Mouse (Mus musculus): ENCODE measurements around the gene Pdzrn4. TPM values are rescaled to one million over a fixed set of nuclear protein-coding genes. Genes with fewer than 3 reads are reported as not detected.
A peak's percentile ranks its signal among the peaks of the same experiment; 100 is the strongest.
"Not testable (repeated sequence)": the region's sequence is repeated elsewhere in the genome, so short reads cannot be mapped to it uniquely, and the experiment has no call there.

Gene Pdzrn4
- 1.3 and 2.1 TPM in 2 replicates for polyA plus RNA-seq (2015; fragmentation: Nextera tagmentation; extraction: Ambion mirVana)

- H3K36me3 ChIP-seq (ENCODE audit: control insufficient read depth, insufficient read depth), result no peaks in the 10 kb centered on the region
- peak; percentile 63 for ATAC-seq (replicated peaks; ENCODE audit: extremely low read depth, insufficient read depth, low FRiP score)
- H3K4me1 ChIP-seq (ENCODE audit: control insufficient read depth, insufficient read depth, low read length), result 0 out of 2 replicates have a peak, but pooled peaks cover 3% of the 10 kb centered on the region
- H3K27ac ChIP-seq (ENCODE audit: low read length), result no peak within 1 kb of the TSS
- 2% methylated on average over 65 of the region's 65 CpGs for WGBS
- peaks cover 2% of the 10 kb centered on the region; the same call in 1 of the 2 replicates for H3K9me3 ChIP-seq (replicated peaks; ENCODE audit: control insufficient read depth, low read length)
- H3K27me3 ChIP-seq (ENCODE audit: control insufficient read depth, insufficient read depth, low read length), result peaks cover 17% of the 10 kb centered on the region
- peak within 1 kb of the TSS; percentile 55 for H3K4me3 ChIP-seq (ENCODE audit: low read length)
- H3K4me2 ChIP-seq (ENCODE audit: low read depth, low read length), result peak within 1 kb of the TSS; percentile 77
- H3K9ac ChIP-seq (ENCODE audit: low read length), result peak within 1 kb of the TSS; percentile 53
Observed at GRCm38 (mm10) chr15:92396770-92397608, at the start of gene Pdzrn4. Gene Pdzrn4 (plus strand): TSS chr15:92396881.

DNA sequence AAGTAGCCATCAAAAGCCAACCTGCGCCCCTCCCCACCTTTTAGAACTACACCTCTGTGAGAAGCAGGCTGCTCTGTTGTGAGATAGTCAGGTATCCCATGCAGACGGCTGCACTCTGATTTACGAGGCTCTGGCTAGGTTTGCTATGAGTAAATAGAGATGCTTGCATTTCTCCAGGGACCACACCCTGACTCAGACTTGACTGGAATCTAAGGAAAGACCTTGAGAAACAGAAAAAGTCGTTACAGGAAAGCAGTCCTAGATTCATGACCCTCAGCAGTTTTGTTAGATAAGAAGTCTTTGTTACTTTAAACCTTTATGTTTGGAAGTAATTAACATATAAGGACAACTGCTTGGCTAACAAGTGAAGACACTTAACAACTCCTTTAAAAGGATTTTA lies 49.3 kb upstream of the Pdzrn4 start:
- Histone ChIP-seq H3K4me1 (ENCODE audit: control insufficient read depth, insufficient read depth, low read length) (no peaks in the 10 kb centered on the region), H3K4me3 (ENCODE audit: low read length) (no peak overlapping the region), H3K4me2 (ENCODE audit: low read depth, low read length) (no peak overlapping the region), H3K36me3 (ENCODE audit: control insufficient read depth, insufficient read depth) (no peaks in the 10 kb centered on the region), H3K9ac (ENCODE audit: low read length) (no peak overlapping the region), H3K9me3 (replicated peaks; ENCODE audit: control insufficient read depth, low read length) (no peaks in the 10 kb centered on the region), H3K27me3 (ENCODE audit: control insufficient read depth, insufficient read depth, low read length) (no peaks in the 10 kb centered on the region), H3K27ac (ENCODE audit: low read length) (no peak overlapping the region)
- ATAC-seq (replicated peaks; ENCODE audit: extremely low read depth, insufficient read depth, low FRiP score), result no peak
- 49% methylated on average over 4 of the region's 4 CpGs for WGBS

DNA sequence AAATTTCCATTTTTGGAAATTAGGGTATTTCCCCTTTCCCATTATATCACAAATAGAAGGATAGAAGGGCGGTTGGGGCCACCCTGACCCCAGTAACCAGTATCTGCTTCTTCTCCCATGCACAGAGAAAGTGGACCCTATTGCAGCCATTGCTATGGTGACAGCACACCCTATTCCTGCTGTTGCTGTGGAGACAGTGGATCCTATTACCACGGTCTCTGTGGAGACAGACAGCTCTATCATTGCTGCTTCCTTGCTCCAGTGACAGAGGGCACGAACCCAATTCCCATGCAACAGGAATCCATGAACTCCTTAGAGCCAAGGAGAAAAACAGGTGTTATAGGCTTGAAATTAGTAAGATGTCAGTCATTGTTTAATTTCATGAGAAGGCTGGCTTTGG lies 48.8 kb upstream of the Pdzrn4 start:
- Histone ChIP-seq H3K9me3 (replicated peaks; ENCODE audit: control insufficient read depth, low read length) (no peaks in the 10 kb centered on the region), H3K27ac (ENCODE audit: low read length) (no peak overlapping the region), H3K4me3 (ENCODE audit: low read length) (no peak overlapping the region), H3K27me3 (ENCODE audit: control insufficient read depth, insufficient read depth, low read length) (no peaks in the 10 kb centered on the region), H3K9ac (ENCODE audit: low read length) (no peak overlapping the region), H3K4me1 (ENCODE audit: control insufficient read depth, insufficient read depth, low read length) (no peaks in the 10 kb centered on the region), H3K36me3 (ENCODE audit: control insufficient read depth, insufficient read depth) (no peaks in the 10 kb centered on the region), H3K4me2 (ENCODE audit: low read depth, low read length) (no peak overlapping the region)
- 39% methylated on average over 3 of the region's 3 CpGs for WGBS
- ATAC-seq (replicated peaks; ENCODE audit: extremely low read depth, insufficient read depth, low FRiP score), result no peak

DNA sequence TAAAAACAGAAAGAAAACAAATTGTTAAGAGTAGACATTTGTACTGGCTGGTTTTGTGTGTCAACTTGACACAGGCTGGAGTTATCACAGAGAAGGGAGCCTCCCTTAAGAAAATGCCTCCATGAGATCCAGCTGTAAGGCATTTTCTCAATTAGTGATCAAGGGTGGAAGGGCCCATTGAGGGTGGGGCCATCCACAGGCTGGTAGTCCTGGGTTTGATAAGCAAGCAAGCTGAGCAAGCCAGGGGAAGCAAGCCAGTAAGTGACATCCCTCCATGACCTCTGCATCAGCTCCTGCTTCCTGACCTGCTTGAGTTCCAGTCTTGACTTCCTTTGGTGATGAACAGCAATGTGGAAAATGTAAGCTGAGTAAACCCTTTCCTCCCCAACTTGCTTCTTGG lies 48.2 kb upstream of the Pdzrn4 start:
- H3K27me3 ChIP-seq (ENCODE audit: control insufficient read depth, insufficient read depth, low read length); H3K4me1 ChIP-seq (ENCODE audit: control insufficient read depth, insufficient read depth, low read length); H3K9ac ChIP-seq (ENCODE audit: low read length); H3K4me3 ChIP-seq (ENCODE audit: low read length); H3K36me3 ChIP-seq (ENCODE audit: control insufficient read depth, insufficient read depth); H3K27ac ChIP-seq (ENCODE audit: low read length); H3K9me3 ChIP-seq (replicated peaks; ENCODE audit: control insufficient read depth, low read length); ATAC-seq (replicated peaks; ENCODE audit: extremely low read depth, insufficient read depth, low FRiP score); H3K4me2 ChIP-seq (ENCODE audit: low read depth, low read length): not testable (repeated sequence)

DNA sequence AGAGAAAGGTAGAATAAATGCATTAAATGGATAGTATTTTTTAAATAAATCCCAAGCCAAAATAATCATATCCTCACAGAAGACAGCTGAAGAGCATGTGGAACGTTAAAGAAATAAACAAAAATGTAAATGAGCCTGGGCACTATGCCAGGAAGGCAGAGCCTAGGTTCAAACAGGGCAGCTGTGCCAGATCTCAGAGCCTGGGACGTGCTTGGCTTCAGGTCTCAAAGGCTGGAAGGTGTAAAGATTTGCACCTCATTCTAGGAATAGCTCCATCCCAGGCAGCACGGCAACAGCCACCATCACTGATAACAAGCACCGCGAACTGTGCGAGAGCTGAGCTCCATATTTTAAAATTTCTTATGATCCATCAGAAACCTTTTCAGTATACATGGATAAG lies 32.5 kb upstream of the Pdzrn4 start:
- peak overlapping the region; percentile 49 for H3K4me2 ChIP-seq (ENCODE audit: low read depth, low read length)
- ATAC-seq (replicated peaks; ENCODE audit: extremely low read depth, insufficient read depth, low FRiP score), result peak; percentile 90

GRCm38 (mm10) chr15:92364592-92364991 lies 32.1 kb upstream of the Pdzrn4 start:
- Histone ChIP-seq H3K4me3 (ENCODE audit: low read length) (no peak overlapping the region), H3K27me3 (ENCODE audit: control insufficient read depth, insufficient read depth, low read length) (no peaks in the 10 kb centered on the region), H3K9ac (ENCODE audit: low read length) (no peak overlapping the region), H3K4me1 (ENCODE audit: control insufficient read depth, insufficient read depth, low read length) (no peaks in the 10 kb centered on the region), H3K4me2 (ENCODE audit: low read depth, low read length) (peak overlapping the region; percentile 49), H3K27ac (ENCODE audit: low read length) (peak overlapping the region; percentile 77), H3K36me3 (ENCODE audit: control insufficient read depth, insufficient read depth) (no peaks in the 10 kb centered on the region), H3K9me3 (replicated peaks; ENCODE audit: control insufficient read depth, low read length) (no peaks in the 10 kb centered on the region)
- ATAC-seq (replicated peaks; ENCODE audit: extremely low read depth, insufficient read depth, low FRiP score), result peak; percentile 69; the same call in 1 of the 2 replicates

More for the DNA sequence above, 32.5 kb upstream of the Pdzrn4 start:
- H3K4me3 ChIP-seq (ENCODE audit: low read length), result no peak overlapping the region
- H3K36me3 ChIP-seq (ENCODE audit: control insufficient read depth, insufficient read depth), result no peaks in the 10 kb centered on the region
- no peaks in the 10 kb centered on the region for H3K4me1 ChIP-seq (ENCODE audit: control insufficient read depth, insufficient read depth, low read length)
- H3K9me3 ChIP-seq (replicated peaks; ENCODE audit: control insufficient read depth, low read length), result no peaks in the 10 kb centered on the region
- no peaks in the 10 kb centered on the region for H3K27me3 ChIP-seq (ENCODE audit: control insufficient read depth, insufficient read depth, low read length)
- 17% methylated on average over 6 of the region's 6 CpGs for WGBS
- peak overlapping the region; percentile 77 for H3K27ac ChIP-seq (ENCODE audit: low read length)
- H3K9ac ChIP-seq (ENCODE audit: low read length), result no peak overlapping the region

- Histone ChIP-seq H3K4me2 (ENCODE audit: low read depth, low read length) (no peak overlapping the region), H3K27ac (ENCODE audit: low read length) (no peak overlapping the region), H3K36me3 (ENCODE audit: control insufficient read depth, insufficient read depth) (no peaks in the 10 kb centered on the region), H3K4me1 (ENCODE audit: control insufficient read depth, insufficient read depth, low read length) (0 out of 2 replicates have a peak, but pooled peaks cover 3% of the 10 kb centered on the region), H3K27me3 (ENCODE audit: control insufficient read depth, insufficient read depth, low read length) (peaks cover 17% of the 10 kb centered on the region), H3K9ac (ENCODE audit: low read length) (no peak overlapping the region), H3K4me3 (ENCODE audit: low read length) (no peak overlapping the region), H3K9me3 (replicated peaks; ENCODE audit: control insufficient read depth, low read length) (peaks cover 2% of the 10 kb centered on the region; the same call in 1 of the 2 replicates)
- WGBS, result 83% methylated on average over 5 of the region's 5 CpGs
- ATAC-seq (replicated peaks; ENCODE audit: extremely low read depth, insufficient read depth, low FRiP score), result no peak
Observed at GRCm38 (mm10) chr15:92394811-92395210, 1.9 kb upstream of the Pdzrn4 start.

DNA sequence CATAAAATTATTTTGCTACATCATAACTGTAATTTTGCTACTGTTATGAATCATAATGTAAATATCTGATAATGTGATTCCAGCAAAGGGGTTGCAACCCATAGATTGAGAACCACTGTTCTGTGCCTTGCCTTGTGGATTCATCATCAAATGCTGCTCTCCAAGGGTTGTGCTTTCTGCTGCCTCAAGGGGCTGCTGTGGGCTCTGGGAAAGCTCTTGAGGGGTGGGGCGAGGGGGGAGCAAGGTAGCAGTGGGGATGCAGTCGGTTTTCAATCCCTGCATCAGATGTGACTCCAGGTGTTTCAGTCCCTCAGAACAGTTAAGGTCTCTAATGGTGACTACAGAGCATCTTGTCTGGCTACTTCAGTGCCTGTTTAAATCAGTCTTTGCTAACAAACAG lies 2.1 kb downstream of the Pdzrn4 start:
- Histone ChIP-seq H3K9ac (ENCODE audit: low read length) (no peak overlapping the region), H3K9me3 (replicated peaks; ENCODE audit: control insufficient read depth, low read length) (peaks cover 2% of the 10 kb centered on the region; the same call in 1 of the 2 replicates), H3K36me3 (ENCODE audit: control insufficient read depth, insufficient read depth) (no peaks in the 10 kb centered on the region), H3K4me2 (ENCODE audit: low read depth, low read length) (no peak overlapping the region), H3K4me1 (ENCODE audit: control insufficient read depth, insufficient read depth, low read length) (0 out of 2 replicates have a peak, but pooled peaks cover 3% of the 10 kb centered on the region), H3K27me3 (ENCODE audit: control insufficient read depth, insufficient read depth, low read length) (peaks cover 17% of the 10 kb centered on the region), H3K27ac (ENCODE audit: low read length) (no peak overlapping the region), H3K4me3 (ENCODE audit: low read length) (no peak overlapping the region)
- 59% methylated on average over 2 of the region's 2 CpGs for whole genome bisulfite sequencing
- no peak for ATAC-seq (replicated peaks; ENCODE audit: extremely low read depth, insufficient read depth, low FRiP score)

- H3K4me2 ChIP-seq (ENCODE audit: low read depth, low read length), result no peak overlapping the region
- H3K27ac ChIP-seq (ENCODE audit: low read length), result no peak overlapping the region
- H3K27me3 ChIP-seq (ENCODE audit: control insufficient read depth, insufficient read depth, low read length), result peaks cover 17% of the 10 kb centered on the region
- H3K36me3 ChIP-seq (ENCODE audit: control insufficient read depth, insufficient read depth), result no peaks in the 10 kb centered on the region
- WGBS, result 62% methylated on average over 5 of the region's 5 CpGs
- no peak overlapping the region for H3K9ac ChIP-seq (ENCODE audit: low read length)
- ATAC-seq (replicated peaks; ENCODE audit: extremely low read depth, insufficient read depth, low FRiP score), result no peak
- H3K4me1 ChIP-seq (ENCODE audit: control insufficient read depth, insufficient read depth, low read length), result 0 out of 2 replicates have a peak, but pooled peaks cover 3% of the 10 kb centered on the region
- H3K4me3 ChIP-seq (ENCODE audit: low read length), result no peak overlapping the region
- H3K9me3 ChIP-seq (replicated peaks; ENCODE audit: control insufficient read depth, low read length), result peaks cover 2% of the 10 kb centered on the region; the same call in 1 of the 2 replicates
Observed at GRCm38 (mm10) chr15:92399278-92399677, 2.6 kb downstream of the Pdzrn4 start.
